Mouse (Mus musculus): Measurements from ENCODE around the gene Faah. TPM values are rescaled to one million over a fixed set of nuclear protein-coding genes. Genes with fewer than 3 reads are reported as not detected.

Faah gene
- total and polyA plus RNA-seq, 3 experiments: 10.8 to 22.2 TPM; not detected in 1

- no peaks in the 10 kb centered on the region for H3K9me3 ChIP-seq (replicated peaks; ENCODE audit: insufficient read depth, low read length)
- H3K27ac ChIP-seq (ENCODE audit: control insufficient read depth, low read depth, low read length): no peak overlapping the region
- no peak overlapping the region for H3K9ac ChIP-seq (ENCODE audit: control insufficient read depth, low read depth, low read length, poor library complexity, severe bottlenecking)
- no peaks in the 10 kb centered on the region for H3K36me3 ChIP-seq (ENCODE audit: control insufficient read depth in 1 of 2, insufficient read depth in 2 of 2, low read length in 2 of 2)
- 0 out of 4 replicates have a peak, but pooled peaks cover 0 to 6% of the 10 kb centered on the region in 2 experiments for H3K4me1 ChIP-seq (ENCODE audit: control insufficient read depth in 1 of 2, insufficient read depth in 2 of 2, low read length in 2 of 2)
- DNase-seq (ENCODE audit: low read depth, low spot score): no peak
- H3K4me3 ChIP-seq (ENCODE audit: control insufficient read depth in 1 of 2, insufficient read depth in 1 of 2, low read depth in 2 of 2, low read length in 2 of 2): no peak overlapping the region
- peaks cover 0 to 1% of the 10 kb centered on the region in 2 experiments; a peak in 2 of 4 replicates for H3K27me3 ChIP-seq (ENCODE audit: control insufficient read depth in 1 of 2, insufficient read depth in 2 of 2, low read length in 2 of 2)
- TF ChIP-seq SMC3 (IDR thresholded peaks at IDR 0.05; ENCODE audit: low read depth, low read length): no peak
- TF ChIP-seq ELF1 (IDR thresholded peaks at IDR 0.05; ENCODE audit: low read depth, low read length): no peak
- TF ChIP-seq ZKSCAN1 (IDR thresholded peaks at IDR 0.05; ENCODE audit: low read depth, low read length): no peak
- TF ChIP-seq CHD1 (IDR thresholded peaks at IDR 0.05; ENCODE audit: low read depth, low read length): no peak
- TF ChIP-seq POLR2AphosphoS2 (IDR thresholded peaks at IDR 0.05; ENCODE audit: low read length): no peak
- no peak for TF ChIP-seq MXI1 (IDR thresholded peaks at IDR 0.05; ENCODE audit: low read depth, low read length)
- TF ChIP-seq TCF12 (IDR thresholded peaks at IDR 0.05; ENCODE audit: low read depth, low read length): no peak
- no peak for TF ChIP-seq MEF2A (IDR thresholded peaks at IDR 0.05; ENCODE audit: extremely low read depth, insufficient replicate concordance, low read depth, low read length, poor library complexity, severe bottlenecking)
- TF ChIP-seq MYB (IDR thresholded peaks at IDR 0.05; ENCODE audit: low read depth, low read length): no peak
- TF ChIP-seq MYC (IDR thresholded peaks at IDR 0.05; ENCODE audit: low read depth, low read length): no peak
- TF ChIP-seq CTCF (IDR thresholded peaks at IDR 0.05 in 2 of 3, conservative IDR thresholded peaks at IDR 0.05 in 1 of 3; ENCODE audit: control insufficient read depth in 1 of 3, insufficient read depth in 1 of 3, low read depth in 2 of 3, low read length in 3 of 3, poor library complexity in 1 of 3, severe bottlenecking in 1 of 3): no peak
- TF ChIP-seq GATA1 (IDR thresholded peaks at IDR 0.05; ENCODE audit: low read depth, low read length): no peak
- H3K79me2 ChIP-seq (ENCODE audit: control insufficient read depth, insufficient read depth, low read length, poor library complexity): no peaks in the 10 kb centered on the region
Observed at GRCm38 (mm10) chr4:115954656-115955493, 62.9 kb downstream of the Faah start.

GRCm38 (mm10) chr4:115953559-115953958 lies 64.2 kb downstream of the Faah start:
- no peak overlapping the region for H3K4me3 ChIP-seq (ENCODE audit: control insufficient read depth in 1 of 2, insufficient read depth in 1 of 2, low read depth in 2 of 2, low read length in 2 of 2)
- H3K36me3 ChIP-seq (ENCODE audit: control insufficient read depth in 1 of 2, insufficient read depth in 2 of 2, low read length in 2 of 2): no peaks in the 10 kb centered on the region
- DNase-seq (ENCODE audit: low read depth, low spot score): no peak
- H3K4me1 ChIP-seq (ENCODE audit: control insufficient read depth in 1 of 2, insufficient read depth in 2 of 2, low read length in 2 of 2): no peaks in the 10 kb centered on the region
- H3K27me3 ChIP-seq (ENCODE audit: control insufficient read depth in 1 of 2, insufficient read depth in 2 of 2, low read length in 2 of 2): peaks cover 0 to 1% of the 10 kb centered on the region in 2 experiments; a peak in 2 of 4 replicates
- no peaks in the 10 kb centered on the region for H3K79me2 ChIP-seq (ENCODE audit: control insufficient read depth, insufficient read depth, low read length, poor library complexity)
- no peak overlapping the region for H3K9ac ChIP-seq (ENCODE audit: control insufficient read depth, low read depth, low read length, poor library complexity, severe bottlenecking)
- no peak overlapping the region for H3K27ac ChIP-seq (ENCODE audit: control insufficient read depth, low read depth, low read length)
- TF ChIP-seq SMC3 (IDR thresholded peaks at IDR 0.05; ENCODE audit: low read depth, low read length) (no peak), UBTF (IDR thresholded peaks at IDR 0.05; ENCODE audit: borderline replicate concordance, insufficient read depth, low read depth, low read length) (no peak), CHD1 (IDR thresholded peaks at IDR 0.05; ENCODE audit: low read depth, low read length) (no peak), NRF1 (IDR thresholded peaks at IDR 0.05; ENCODE audit: insufficient read depth, low read depth, low read length, poor library complexity, severe bottlenecking) (no peak), POLR2AphosphoS5 (IDR thresholded peaks at IDR 0.05; ENCODE audit: borderline replicate concordance, low read depth, low read length) (no peak), SIN3A (IDR thresholded peaks at IDR 0.05; ENCODE audit: low read length) (no peak), CHD2 (IDR thresholded peaks at IDR 0.05; ENCODE audit: low read length) (no peak), EP300 (IDR thresholded peaks at IDR 0.05; ENCODE audit: low read depth in 1 of 2, low read length in 2 of 2) (no peak), JUND (IDR thresholded peaks at IDR 0.05; ENCODE audit: low read depth, low read length) (no peak)
- no peaks in the 10 kb centered on the region for H3K9me3 ChIP-seq (replicated peaks; ENCODE audit: insufficient read depth, low read length)
